Mouse (Mus musculus): ENCODE measurements around the gene Grn. TPM values are rescaled to one million over a fixed set of nuclear protein-coding genes. Genes with fewer than 3 reads are reported as not detected.

Gene Grn
- polyA plus RNA-seq, 2 experiments, result 118 to 120 TPM

DNA sequence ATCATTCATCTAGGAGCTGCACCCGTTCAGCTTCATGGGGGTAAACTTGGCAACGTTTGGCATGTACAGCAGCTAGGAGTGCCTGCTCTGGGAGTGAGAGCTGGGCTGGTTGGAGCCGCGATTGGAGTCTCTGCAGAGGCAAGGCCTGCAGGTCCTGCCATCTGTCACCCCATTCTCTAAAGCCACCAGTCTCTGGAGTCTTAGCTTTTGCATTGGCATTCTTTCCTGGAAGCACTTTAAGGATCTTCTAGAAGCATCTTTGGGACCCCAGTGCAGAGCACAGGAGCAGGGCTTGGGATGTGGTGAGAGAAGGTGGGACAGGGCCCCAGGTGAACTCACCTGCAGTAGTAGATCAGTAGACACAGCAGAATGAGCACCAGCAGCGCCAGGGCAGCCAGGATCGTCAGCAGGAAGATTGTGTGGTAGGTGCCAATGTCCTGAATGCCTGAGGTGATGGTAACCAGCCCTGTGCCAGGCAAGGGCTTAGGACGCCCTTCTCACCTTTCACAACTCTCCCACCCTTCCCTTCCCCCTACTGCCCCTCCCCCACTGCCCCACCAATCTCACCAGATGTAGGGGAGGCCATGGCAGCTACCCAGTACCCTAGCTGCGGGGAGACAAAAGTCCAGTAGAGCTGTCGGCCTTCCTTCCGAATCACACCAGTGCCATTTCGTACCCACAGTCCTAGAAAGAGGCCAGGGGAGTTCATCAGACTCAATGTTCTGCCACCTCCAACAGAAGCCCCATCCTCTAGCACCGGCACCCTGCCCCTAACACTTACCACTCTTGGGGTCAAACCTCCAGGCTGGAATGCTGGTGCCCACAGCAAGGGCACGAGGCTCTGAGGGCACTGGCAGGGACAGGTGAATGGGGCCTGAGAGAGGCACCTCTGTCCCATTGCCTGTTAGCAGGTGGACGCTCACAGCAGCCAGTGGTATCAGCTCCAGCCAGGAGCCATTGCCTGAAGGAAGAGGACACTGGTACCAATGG is 9.3 kb downstream of the Grn start:
- H3K4me3 ChIP-seq (replicated peaks; ENCODE audit: low read length), result no peak overlapping the region

DNA sequence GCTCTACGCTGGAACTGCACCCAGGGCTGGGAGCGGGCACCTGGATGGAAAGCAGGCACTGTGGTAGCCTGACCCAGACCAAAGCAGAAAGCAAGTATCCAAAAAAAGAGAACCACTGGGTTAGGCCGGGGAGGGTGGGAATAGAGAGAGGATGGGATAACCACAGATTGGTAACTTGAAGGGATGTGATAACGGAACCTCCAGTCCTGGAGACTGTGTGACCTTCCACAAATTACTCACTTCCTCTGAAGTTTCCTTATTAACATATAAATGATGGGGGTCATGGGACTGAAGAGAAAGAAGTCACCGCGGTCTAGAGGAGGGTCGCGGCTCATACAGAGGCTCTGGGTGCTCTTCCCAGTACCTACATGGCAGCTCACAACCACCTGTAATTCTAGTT is 10.1 kb downstream of the Grn start:
- H3K4me2 ChIP-seq (replicated peaks; ENCODE audit: low read depth, low read length, severe bottlenecking), result no peak overlapping the region
- no peak for TF ChIP-seq POLR2A (IDR thresholded peaks at IDR 0.05; ENCODE audit: borderline replicate concordance, extremely low read depth, insufficient read depth, insufficient read length)
- DNase-seq (ENCODE audit: low spot score) (no peak), ATAC-seq (ENCODE audit: low FRiP score, low read depth) (no peak)
- H3K4me1 ChIP-seq (ENCODE audit: control insufficient read depth, insufficient read depth, low read length), result peaks cover 17% of the 10 kb centered on the region
- H3K27ac ChIP-seq (replicated peaks; ENCODE audit: low read depth, low read length), result no peak overlapping the region
- H3K9ac ChIP-seq (ENCODE audit: low read depth, low read length, severe bottlenecking), result no peak overlapping the region
- WGBS, result 92% methylated on average over 8 of the region's 8 CpGs
- H3K4me3 ChIP-seq (replicated peaks; ENCODE audit: low read length), result no peak overlapping the region
- H3K9me3 ChIP-seq (ENCODE audit: control insufficient read depth, low read length), result no peaks in the 10 kb centered on the region
- H3K36me3 ChIP-seq (ENCODE audit: control insufficient read depth, insufficient read depth, low read length), result peaks cover 84% of the 10 kb centered on the region
- H3K27me3 ChIP-seq (ENCODE audit: control insufficient read depth, insufficient read depth, low read length), result peaks cover 4% of the 10 kb centered on the region; the same call in 1 of the 2 replicates

More for the DNA sequence above, 9.3 kb downstream of the Grn start:
- H3K27me3 ChIP-seq (ENCODE audit: control insufficient read depth, insufficient read depth, low read length), result peaks cover 4% of the 10 kb centered on the region; the same call in 1 of the 2 replicates
- H3K4me1 ChIP-seq (ENCODE audit: control insufficient read depth, insufficient read depth, low read length), result peaks cover 11% of the 10 kb centered on the region
- H3K9ac ChIP-seq (ENCODE audit: low read depth, low read length, severe bottlenecking), result no peak overlapping the region
- peaks cover 92% of the 10 kb centered on the region for H3K36me3 ChIP-seq (ENCODE audit: control insufficient read depth, insufficient read depth, low read length)
- no peaks in the 10 kb centered on the region for H3K9me3 ChIP-seq (ENCODE audit: control insufficient read depth, low read length)
- ATAC-seq (ENCODE audit: low FRiP score, low read depth) (no peak), DNase-seq (ENCODE audit: low spot score) (no peak)
- no peak for TF ChIP-seq POLR2A (IDR thresholded peaks at IDR 0.05; ENCODE audit: borderline replicate concordance, extremely low read depth, insufficient read depth, insufficient read length)
- H3K27ac ChIP-seq (replicated peaks; ENCODE audit: low read depth, low read length), result no peak overlapping the region
- 75% methylated on average over 14 of the region's 14 CpGs for WGBS
- H3K4me2 ChIP-seq (replicated peaks; ENCODE audit: low read depth, low read length, severe bottlenecking), result no peak overlapping the region

DNA sequence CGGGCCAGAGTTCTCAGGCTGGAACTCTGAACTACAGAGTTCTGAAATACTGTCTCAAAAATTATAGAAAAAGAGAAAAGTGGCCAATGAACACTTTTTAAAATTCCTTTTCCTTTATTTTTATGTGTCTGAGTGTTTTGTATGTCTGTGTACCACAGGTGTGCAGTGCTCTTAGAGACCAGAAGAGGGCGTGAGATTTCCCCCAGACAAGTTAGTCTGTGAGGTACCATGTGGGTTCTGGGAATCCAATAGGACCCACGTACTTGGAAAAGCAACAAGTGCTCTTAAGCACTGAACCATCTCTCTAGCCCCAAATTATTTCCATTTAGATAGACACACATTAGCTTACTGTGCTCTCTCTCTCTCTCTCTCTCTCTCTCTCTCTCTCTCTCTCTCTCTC is 11.3 kb downstream of the Grn start:
- no peak overlapping the region for H3K27ac ChIP-seq (replicated peaks; ENCODE audit: low read depth, low read length)
- H3K9me3 ChIP-seq (ENCODE audit: control insufficient read depth, low read length), result no peaks in the 10 kb centered on the region
- WGBS, result 81% methylated on average over 3 of the region's 3 CpGs
- peaks cover 28% of the 10 kb centered on the region for H3K4me1 ChIP-seq (ENCODE audit: control insufficient read depth, insufficient read depth, low read length)
- no peak overlapping the region for H3K4me3 ChIP-seq (replicated peaks; ENCODE audit: low read length)
- H3K4me2 ChIP-seq (replicated peaks; ENCODE audit: low read depth, low read length, severe bottlenecking), result no peak overlapping the region
- no peak for ATAC-seq (ENCODE audit: low FRiP score, low read depth)
- H3K36me3 ChIP-seq (ENCODE audit: control insufficient read depth, insufficient read depth, low read length), result peaks cover 72% of the 10 kb centered on the region
- TF ChIP-seq POLR2A (IDR thresholded peaks at IDR 0.05; ENCODE audit: borderline replicate concordance, extremely low read depth, insufficient read depth, insufficient read length), result no peak
- no peak overlapping the region for H3K9ac ChIP-seq (ENCODE audit: low read depth, low read length, severe bottlenecking)
- DNase-seq (ENCODE audit: low spot score), result no peak
- peaks cover 4% of the 10 kb centered on the region; the same call in 1 of the 2 replicates for H3K27me3 ChIP-seq (ENCODE audit: control insufficient read depth, insufficient read depth, low read length)

DNA sequence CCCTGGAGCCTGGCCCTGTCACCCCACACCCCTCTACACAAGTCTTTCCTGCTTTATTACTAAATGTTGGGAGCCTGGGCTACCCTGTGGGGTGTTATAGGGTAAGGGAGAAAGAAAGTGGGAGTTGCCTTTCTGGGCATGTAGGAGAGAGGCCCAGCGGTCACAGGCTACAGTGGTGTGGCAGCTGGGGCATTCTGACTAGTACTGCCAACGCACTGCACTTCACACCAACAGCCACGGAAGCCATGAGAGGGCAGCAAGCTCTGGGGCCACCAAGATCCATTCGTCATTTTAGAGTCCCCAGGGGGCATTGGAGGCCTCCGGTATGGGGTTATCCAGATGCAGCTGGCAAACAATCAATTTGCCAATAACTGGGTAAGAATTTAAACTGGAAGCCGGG is 12.0 kb downstream of the Grn start:
- ATAC-seq (ENCODE audit: low FRiP score, low read depth), result no peak
- 74% methylated on average over 6 of the region's 6 CpGs for WGBS
- Histone ChIP-seq H3K36me3 (ENCODE audit: control insufficient read depth, insufficient read depth, low read length) (peaks cover 67% of the 10 kb centered on the region), H3K9ac (ENCODE audit: low read depth, low read length, severe bottlenecking) (no peak overlapping the region), H3K27me3 (ENCODE audit: control insufficient read depth, insufficient read depth, low read length) (peaks cover 4% of the 10 kb centered on the region; the same call in 1 of the 2 replicates), H3K9me3 (ENCODE audit: control insufficient read depth, low read length) (no peaks in the 10 kb centered on the region), H3K4me2 (replicated peaks; ENCODE audit: low read depth, low read length, severe bottlenecking) (no peak overlapping the region), H3K4me3 (replicated peaks; ENCODE audit: low read length) (no peak overlapping the region), H3K27ac (replicated peaks; ENCODE audit: low read depth, low read length) (no peak overlapping the region), H3K4me1 (ENCODE audit: control insufficient read depth, insufficient read depth, low read length) (peaks cover 28% of the 10 kb centered on the region)
- DNase-seq (ENCODE audit: low spot score), result no peak
- TF ChIP-seq POLR2A (IDR thresholded peaks at IDR 0.05; ENCODE audit: borderline replicate concordance, extremely low read depth, insufficient read depth, insufficient read length), result no peak

DNA sequence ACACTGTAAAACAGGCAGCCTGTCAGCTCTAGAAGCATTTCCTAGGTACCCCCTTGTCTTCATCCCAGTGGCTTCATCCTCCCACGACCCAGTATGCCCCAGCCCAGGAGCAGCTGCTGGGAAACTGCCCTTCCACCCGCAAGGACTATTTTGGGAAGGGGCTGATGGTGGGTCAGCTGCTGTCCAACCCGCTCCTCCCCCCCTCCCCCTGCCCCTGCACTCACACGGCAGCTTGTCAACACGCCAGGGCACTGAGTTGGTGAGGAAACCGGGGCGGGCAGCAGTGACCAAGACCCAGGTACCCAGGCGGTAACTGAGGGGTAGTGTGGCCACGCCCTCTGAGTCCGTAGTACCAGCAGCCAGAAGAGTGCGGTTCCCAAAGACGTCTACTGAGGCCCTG is 13.6 kb downstream of the Grn start:
- 62% methylated on average over 12 of the region's 12 CpGs for WGBS
- no peaks in the 10 kb centered on the region for H3K9me3 ChIP-seq (ENCODE audit: control insufficient read depth, low read length)
- peaks cover 52% of the 10 kb centered on the region for H3K36me3 ChIP-seq (ENCODE audit: control insufficient read depth, insufficient read depth, low read length)
- H3K4me2 ChIP-seq (replicated peaks; ENCODE audit: low read depth, low read length, severe bottlenecking), result no peak overlapping the region
- ATAC-seq (ENCODE audit: low FRiP score, low read depth) (no peak), DNase-seq (ENCODE audit: low spot score) (no peak)
- no peak overlapping the region for H3K27ac ChIP-seq (replicated peaks; ENCODE audit: low read depth, low read length)
- no peaks in the 10 kb centered on the region; the same call in 1 of the 2 replicates for H3K27me3 ChIP-seq (ENCODE audit: control insufficient read depth, insufficient read depth, low read length)
- H3K4me1 ChIP-seq (ENCODE audit: control insufficient read depth, insufficient read depth, low read length), result peaks cover 26% of the 10 kb centered on the region
- H3K9ac ChIP-seq (ENCODE audit: low read depth, low read length, severe bottlenecking), result no peak overlapping the region
- TF ChIP-seq POLR2A (IDR thresholded peaks at IDR 0.05; ENCODE audit: borderline replicate concordance, extremely low read depth, insufficient read depth, insufficient read length), result no peak
- H3K4me3 ChIP-seq (replicated peaks; ENCODE audit: low read length), result no peak overlapping the region
